Mouse (Mus musculus) embryonic facial prominence, embryonic 15.5 days (tissue): ENCODE data around the gene Polr3h. TPM values are rescaled to one million over a fixed set of nuclear protein-coding genes. Genes with fewer than 3 reads are reported as not detected.

Source experiments
- ATAC-seq: fragments of 200-750 bp; cut with Nextera tagmentation; 2 replicates; pipeline ENCODE4 v1.8.0; 2017; ENCODE audit warnings: low read depth, moderate TSS enrichment; ENCODE audit not compliant: insufficient number of reproducible peaks, low FRiP score, low TSS enrichment
- H3K27ac ChIP-seq: fragments of 300-500 bp; sonication (generic); replicated peaks from 2 replicates; pipeline ENCODE4 v1.5.1; 2015; ENCODE audit warnings: mild to moderate bottlenecking, inconsistent platforms
- H3K27me3 ChIP-seq: fragments of 300-500 bp; sonication (generic); 2 replicates; pipeline ENCODE4 v1.6.1; 2015; ENCODE audit warnings: inconsistent platforms
- H3K36me3 ChIP-seq: fragments of 300-500 bp; sonication (generic); 2 replicates; pipeline ENCODE4 v1.6.1; 2015; ENCODE audit warnings: mild to moderate bottlenecking, inconsistent platforms
- H3K4me1 ChIP-seq: fragments of 300-500 bp; sonication (generic); 2 replicates; pipeline ENCODE4 v1.6.1; 2015; ENCODE audit warnings: inconsistent platforms
- H3K4me2 ChIP-seq: fragments of 300-500 bp; sonication (generic); replicated peaks from 2 replicates; pipeline ENCODE4 v1.6.1; 2015; ENCODE audit warnings: mild to moderate bottlenecking, inconsistent platforms
- H3K4me3 ChIP-seq: fragments of 300-500 bp; sonication (generic); replicated peaks from 2 replicates; pipeline ENCODE4 v1.5.1; 2015; ENCODE audit warnings: mild to moderate bottlenecking, inconsistent platforms
- H3K9ac ChIP-seq: fragments of 300-500 bp; sonication (generic); 2 replicates; pipeline ENCODE4 v1.6.1; 2015; ENCODE audit warnings: inconsistent platforms
- H3K9me3 ChIP-seq: fragments of 300-500 bp; sonication (generic); replicated peaks from 2 replicates; pipeline ENCODE4 v1.6.1; 2016; ENCODE audit warnings: inconsistent platforms
- WGBS: fragments of 180-500 bp; shearing (Covaris S2); methylation state at CpG from one replicate; pipeline ENCODE4 v1.1.7; 2015; 5-methylcytosine and 5-hydroxymethylcytosine counted together
- polyA plus RNA-seq: library from polyadenylated mRNA; unstranded; fragments of >200 nt; fragmentation: Nextera tagmentation; extraction: Ambion mirVana; gene quantifications from 2 replicates; pipeline ENCODE4 v1.2.1, GENCODE M21; 2015

The Polr3h gene
- polyA plus RNA-seq, 1 experiment from 2014 or later: 65.3 TPM

- no peak overlapping the region for H3K27ac ChIP-seq
- no peaks in the 10 kb centered on the region for H3K4me1 ChIP-seq
- H3K27me3 ChIP-seq: no peaks in the 10 kb centered on the region
- H3K9ac ChIP-seq: no peak overlapping the region
- no peak overlapping the region for H3K4me3 ChIP-seq
- H3K9me3 ChIP-seq: no peaks in the 10 kb centered on the region
- H3K36me3 ChIP-seq: peaks cover 55% of the 10 kb centered on the region
- no peak for ATAC-seq
- WGBS: 92% methylated on average over 7 of the region's 7 CpGs
- no peak overlapping the region for H3K4me2 ChIP-seq
Observed at GRCm38 (mm10) chr15:81889175-81889574, 36.9 kb downstream of the Polr3h start.

- Histone ChIP-seq H3K9ac (no peak overlapping the region), H3K4me2 (no peak overlapping the region), H3K36me3 (peaks cover 40% of the 10 kb centered on the region), H3K9me3 (no peaks in the 10 kb centered on the region), H3K4me3 (no peak overlapping the region), H3K27me3 (no peaks in the 10 kb centered on the region), H3K27ac (no peak overlapping the region), H3K4me1 (no peaks in the 10 kb centered on the region)
- no peak for ATAC-seq
- 89% methylated on average over 6 of the region's 6 CpGs for WGBS
Observed at GRCm38 (mm10) chr15:81886795-81887550, 39.1 kb downstream of the Polr3h start.

- H3K27me3 ChIP-seq: no peaks in the 10 kb centered on the region
- peaks cover 27% of the 10 kb centered on the region for H3K36me3 ChIP-seq
- no peak overlapping the region for H3K4me2 ChIP-seq
- no peaks in the 10 kb centered on the region; the same call in 1 of the 2 replicates for H3K4me1 ChIP-seq
- no peak overlapping the region for H3K4me3 ChIP-seq
- no peak overlapping the region for H3K9ac ChIP-seq
- H3K9me3 ChIP-seq: no peaks in the 10 kb centered on the region
- no peak for ATAC-seq
- WGBS: 80% methylated on average over 3 of the region's 3 CpGs
- H3K27ac ChIP-seq: no peak overlapping the region
Observed at GRCm38 (mm10) chr15:81885418-81885934, 40.6 kb downstream of the Polr3h start.

- H3K9ac ChIP-seq: no peak overlapping the region
- H3K4me2 ChIP-seq: no peak overlapping the region
- H3K4me3 ChIP-seq: no peak overlapping the region
- peaks cover 7% of the 10 kb centered on the region; the same call in 1 of the 2 replicates for H3K4me1 ChIP-seq
- H3K27ac ChIP-seq: no peak overlapping the region
- WGBS: 91% methylated on average over 3 of the region's 3 CpGs
- no peaks in the 10 kb centered on the region for H3K27me3 ChIP-seq
- H3K9me3 ChIP-seq: no peaks in the 10 kb centered on the region
- ATAC-seq: no peak
- H3K36me3 ChIP-seq: 0 out of 2 replicates have a peak, but pooled peaks cover 9% of the 10 kb centered on the region
Observed at GRCm38 (mm10) chr15:81882348-81882747, 43.7 kb downstream of the Polr3h start.

GRCm38 (mm10) chr15:81879531-81880401 is 46.3 kb downstream of the Polr3h start:
- Histone ChIP-seq H3K27me3 (no peaks in the 10 kb centered on the region), H3K27ac (no peak overlapping the region), H3K4me1 (peaks cover 7% of the 10 kb centered on the region; the same call in 1 of the 2 replicates), H3K4me3 (no peak overlapping the region), H3K9me3 (no peaks in the 10 kb centered on the region), H3K9ac (no peak overlapping the region), H3K4me2 (no peak overlapping the region), H3K36me3 (no peaks in the 10 kb centered on the region)
- 75% methylated on average over 5 of the region's 5 CpGs for WGBS
- ATAC-seq: no peak

GRCm38 (mm10) chr15:81872262-81873136 is 53.5 kb downstream of the Polr3h start, which contains the start of gene Aco2:
Gene Aco2, plus strand, starts transcription at chr15:81872309.
- Histone ChIP-seq H3K4me1 (peaks cover 20% of the 10 kb centered on the region), H3K36me3 (peaks cover 30% of the 10 kb centered on the region), H3K9ac (peak within 1 kb of the TSS; percentile 98), H3K4me3 (peak within 1 kb of the TSS; percentile 100), H3K27me3 (no peaks in the 10 kb centered on the region), H3K27ac (peak within 1 kb of the TSS; percentile 100), H3K4me2 (peak within 1 kb of the TSS; percentile 81), H3K9me3 (no peaks in the 10 kb centered on the region)
- peak; percentile 89 for ATAC-seq
- under 1% methylated on average over 53 of the region's 53 CpGs for WGBS

- peak within 1 kb of the TSS; percentile 100 for H3K27ac ChIP-seq
- no peaks in the 10 kb centered on the region for H3K27me3 ChIP-seq
- H3K4me2 ChIP-seq: peak within 1 kb of the TSS; percentile 81
- peaks cover 20% of the 10 kb centered on the region for H3K4me1 ChIP-seq
- peak within 1 kb of the TSS; percentile 100 for H3K4me3 ChIP-seq
- H3K36me3 ChIP-seq: peaks cover 38% of the 10 kb centered on the region
- no peaks in the 10 kb centered on the region for H3K9me3 ChIP-seq
- peak; percentile 93 for ATAC-seq
- H3K9ac ChIP-seq: peak within 1 kb of the TSS; percentile 98
- WGBS: under 1% methylated on average over 30 of the region's 30 CpGs
Observed at GRCm38 (mm10) chr15:81871604-81872261, 54.3 kb downstream of the Polr3h start, which contains the start of gene Phf5a. Gene Phf5a, minus strand, starts transcription at chr15:81871911.

GRCm38 (mm10) chr15:81869985-81870384 is 56.1 kb downstream of the Polr3h start:
- 95% methylated on average over 5 of the region's 5 CpGs for WGBS
- H3K27me3 ChIP-seq: no peaks in the 10 kb centered on the region

GRCm38 (mm10) chr15:81864238-81864637 is 61.8 kb downstream of the Polr3h start:
- Histone ChIP-seq H3K4me3 (no peak overlapping the region), H3K9me3 (no peaks in the 10 kb centered on the region), H3K36me3 (peaks cover 40% of the 10 kb centered on the region), H3K9ac (no peak overlapping the region), H3K4me1 (0 out of 2 replicates have a peak, but pooled peaks cover 9% of the 10 kb centered on the region), H3K27me3 (no peaks in the 10 kb centered on the region), H3K27ac (no peak overlapping the region), H3K4me2 (no peak overlapping the region)
- ATAC-seq: no peak
- 90% methylated on average over 7 of the region's 7 CpGs for WGBS

More at GRCm38 (mm10) chr15:81869985-81870384, 56.1 kb downstream of the Polr3h start:
- Histone ChIP-seq H3K27ac (no peak overlapping the region), H3K9me3 (no peaks in the 10 kb centered on the region), H3K9ac (no peak overlapping the region), H3K4me1 (peaks cover 20% of the 10 kb centered on the region), H3K4me3 (no peak overlapping the region), H3K4me2 (no peak overlapping the region), H3K36me3 (peaks cover 53% of the 10 kb centered on the region)
- ATAC-seq: no peak
